Mouse (Mus musculus) right cerebral cortex, postnatal 25 days (tissue): ENCODE measurements around the gene Pck2.
A peak's percentile ranks its signal among the peaks of the same experiment; 100 is the strongest.

Experiments used
- DNase-seq: peaks from one replicate; pipeline ENCODE4 v3.0.0; 2022

Gene Pck2

DNA sequence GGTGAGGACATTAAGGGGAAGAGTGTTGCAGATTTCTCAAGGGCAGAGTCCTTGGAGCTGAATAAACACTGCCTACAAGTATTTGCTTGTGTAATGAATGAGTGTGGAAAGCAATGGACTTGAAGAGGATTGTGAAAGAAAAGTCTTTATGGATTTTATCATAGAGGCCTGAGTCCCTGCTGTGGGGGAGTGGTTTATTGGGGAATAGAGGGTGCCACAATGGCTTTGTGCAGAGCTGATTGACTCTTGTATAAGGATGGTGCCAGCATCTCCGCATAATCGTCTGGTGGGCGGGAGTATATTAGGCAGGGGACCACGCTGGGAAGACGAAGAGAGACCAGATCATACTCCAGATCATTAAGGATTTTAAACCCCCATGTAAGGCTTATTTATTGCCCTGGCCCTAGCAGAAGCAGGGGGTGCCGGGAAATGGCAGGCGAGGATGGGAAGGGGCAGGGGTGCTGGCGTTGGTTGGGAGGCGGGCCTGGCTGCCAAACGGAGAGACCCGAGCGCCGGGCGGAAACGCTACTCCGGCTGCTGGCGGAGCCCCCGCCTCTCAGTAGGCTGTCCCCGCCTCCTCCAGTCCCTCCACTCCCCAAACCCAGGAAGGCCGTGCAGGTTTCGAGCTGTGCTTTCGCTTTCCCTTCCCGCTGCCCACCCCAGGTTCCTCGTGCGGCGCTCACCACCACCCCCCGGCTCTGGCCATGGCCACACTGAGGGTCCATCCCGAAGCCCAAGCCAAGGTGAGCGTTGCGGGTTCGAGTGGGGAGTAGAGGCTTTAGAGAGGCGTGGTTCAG, 38.0 kb downstream of the Pck2 start, which contains the start of gene Psme1:
TSS of gene Psme1 (plus strand) at position 253 of the 797 bp plus-strand sequence.
- peak; percentile 77 for DNase-seq

DNA sequence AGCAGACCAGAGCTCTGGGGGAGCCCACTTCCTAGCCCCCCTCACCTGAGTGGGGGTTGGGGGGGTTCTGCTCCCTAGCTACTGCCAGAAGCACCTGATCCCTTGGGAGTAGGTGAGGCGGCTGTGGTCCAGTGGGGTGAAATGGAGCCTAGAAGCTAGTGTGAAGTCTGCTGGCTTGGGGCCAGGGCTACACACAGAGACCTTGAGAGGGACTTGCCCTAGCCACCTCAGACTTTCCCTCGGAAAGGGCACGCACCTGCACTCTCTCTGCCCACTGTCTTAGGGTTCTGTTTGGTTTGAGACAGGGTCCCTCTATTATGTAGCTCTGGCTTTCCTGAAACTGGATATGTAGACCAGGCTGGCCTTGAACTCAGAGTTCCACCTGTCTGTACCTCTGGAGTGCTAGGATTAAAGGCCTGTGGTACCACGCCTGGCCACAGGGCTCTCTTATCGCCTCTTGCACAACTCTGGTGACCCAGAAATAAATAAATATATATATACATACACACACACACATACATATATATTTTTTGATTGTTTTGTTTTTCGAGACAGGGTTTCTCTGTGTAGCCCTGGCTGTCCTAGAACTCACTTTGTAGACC, 38.7 kb downstream of the Pck2 start:
- no peak for DNase-seq

- DNase-seq = no peak
Observed at GRCm38 (mm10) chr14:55579511-55580496, 39.7 kb downstream of the Pck2 start.

- DNase-seq = no peak
Observed at GRCm38 (mm10) chr14:55580731-55581130, 40.7 kb downstream of the Pck2 start.

DNA sequence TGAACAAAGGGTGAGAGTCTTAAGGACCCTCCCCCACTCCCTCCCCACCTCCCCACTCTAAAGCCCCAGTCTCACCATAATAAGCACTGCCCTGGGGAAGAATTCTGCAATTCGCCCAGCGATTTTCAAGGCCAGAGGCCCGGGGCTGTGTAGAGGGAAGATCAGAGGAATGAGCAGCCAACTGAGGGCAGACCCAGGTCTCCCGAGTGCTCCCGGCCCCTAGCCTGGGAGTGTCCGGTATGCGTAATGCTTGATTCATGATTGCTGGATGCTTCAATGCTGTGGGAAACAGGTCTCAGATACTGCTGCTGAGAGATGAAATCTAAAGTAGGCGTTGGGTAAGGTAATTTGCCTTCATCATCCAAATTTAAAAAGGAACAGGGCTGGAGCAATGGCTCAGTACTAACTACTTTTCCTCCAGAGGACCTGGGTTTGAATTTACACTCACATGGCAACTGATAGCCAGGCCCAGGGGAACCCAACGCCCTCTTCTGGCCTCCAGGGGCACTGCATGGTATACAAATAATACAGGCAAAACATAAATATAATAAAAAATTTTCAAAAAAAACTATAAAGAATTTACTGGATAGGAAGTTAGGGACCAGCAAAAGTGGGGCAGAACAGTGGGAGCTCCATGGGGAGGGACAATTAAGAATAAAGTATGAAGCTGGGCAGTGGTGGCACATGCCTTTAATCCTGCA, 42.1 kb downstream of the Pck2 start:
- no peak for DNase-seq

DNA sequence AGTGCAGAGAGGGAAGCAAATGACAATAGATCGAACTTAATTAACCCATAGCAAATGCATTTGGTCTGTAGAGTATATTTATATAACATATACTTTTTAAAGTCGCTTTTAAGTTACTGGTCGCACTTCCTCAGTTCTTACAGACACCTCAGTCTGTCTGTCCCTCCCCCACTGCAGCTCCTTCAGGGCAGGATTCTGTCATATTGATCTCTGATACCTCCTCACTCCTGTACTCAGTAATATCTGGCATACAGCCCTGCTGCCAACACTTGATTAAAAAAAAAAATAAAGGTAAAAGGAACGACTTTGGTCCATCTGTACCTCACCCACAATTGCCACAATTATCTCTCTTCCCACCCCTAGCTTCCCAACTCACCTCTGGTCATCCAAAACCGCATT, 44.2 kb downstream of the Pck2 start:
- DNase-seq = no peak

DNA sequence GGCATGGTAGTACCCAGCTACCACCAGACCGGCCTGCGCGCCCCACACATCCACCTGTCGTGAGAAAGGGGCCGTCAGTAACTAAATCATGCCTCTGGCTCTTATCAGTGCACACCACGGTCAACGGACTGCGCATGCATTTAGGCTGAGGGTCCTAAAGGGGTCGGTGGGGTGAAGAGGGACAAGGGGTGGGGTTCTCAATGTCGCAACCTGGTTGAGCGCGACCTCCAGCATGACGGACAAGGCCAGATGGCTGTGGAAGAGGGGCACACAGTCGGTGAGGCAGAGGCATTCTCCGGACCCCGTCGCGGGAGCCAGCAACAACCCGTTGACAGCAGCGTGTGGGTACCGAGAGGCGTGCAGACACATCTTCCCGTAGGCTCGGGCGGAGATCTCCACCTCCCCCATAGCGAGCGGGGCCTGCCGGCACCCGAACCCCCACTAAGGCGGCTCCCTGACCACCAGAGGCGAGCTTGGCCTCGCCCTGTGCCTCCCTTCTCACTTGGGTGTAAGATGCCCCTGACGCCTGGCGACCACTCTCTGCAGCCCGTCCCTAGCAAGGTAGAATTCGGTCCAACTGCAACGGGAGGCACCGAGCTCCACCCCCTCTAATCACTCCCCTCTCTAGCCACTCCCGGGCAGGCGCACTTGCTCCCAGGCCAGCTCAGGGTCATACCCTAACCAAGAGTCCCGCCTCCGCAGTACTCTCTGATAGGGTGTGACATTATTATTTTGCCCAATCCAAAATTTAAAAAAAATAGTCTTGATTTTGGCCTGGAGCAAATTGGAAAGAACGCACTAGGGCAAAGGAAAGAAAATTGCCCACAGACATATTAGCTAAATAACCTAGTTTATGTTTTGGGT, 44.9 kb downstream of the Pck2 start, which contains the start of gene Emc9:
TSS of gene Emc9 (minus strand) at position 601 of the 864 bp plus-strand sequence.
- DNase-seq = peak; percentile 69

GRCm38 (mm10) chr14:55585566-55585960, 45.5 kb downstream of the Pck2 start:
- no peak for DNase-seq

- DNase-seq = no peak
Observed at GRCm38 (mm10) chr14:55586149-55586548, 46.1 kb downstream of the Pck2 start.

- no peak for DNase-seq
Observed at GRCm38 (mm10) chr14:55589271-55589670, 49.2 kb downstream of the Pck2 start.

DNA sequence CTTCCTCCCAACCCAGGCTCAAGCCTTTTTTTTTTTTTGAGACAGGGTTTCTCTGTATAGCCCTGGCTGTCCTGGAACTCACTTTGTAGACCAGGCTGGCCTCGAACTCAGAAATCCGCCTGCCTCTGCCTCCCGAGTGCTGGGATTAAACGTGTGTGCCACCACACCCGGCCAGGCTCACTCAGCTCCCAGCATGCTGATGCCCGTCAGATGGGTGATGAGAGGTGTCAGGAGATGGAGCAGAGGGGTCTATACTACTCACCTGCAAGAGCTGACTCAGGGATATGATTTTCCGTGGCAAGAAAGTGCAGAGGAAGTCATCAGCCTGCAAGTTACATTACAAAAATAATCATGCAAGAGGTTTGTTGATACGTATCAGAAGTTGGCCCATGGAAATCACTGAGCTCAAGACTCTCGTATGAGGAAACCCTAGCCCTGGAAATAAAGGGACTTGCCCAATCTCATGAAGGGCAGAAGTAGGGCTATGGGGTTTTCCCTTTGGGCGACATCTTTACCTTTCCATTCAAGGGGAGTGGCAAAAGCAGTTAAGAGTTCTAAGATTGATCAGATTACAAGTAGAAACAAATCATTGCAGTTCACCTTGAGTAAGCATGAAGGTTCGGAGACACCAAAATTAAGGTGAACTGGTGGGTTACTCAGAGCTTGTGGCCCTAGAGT, 49.8 kb downstream of the Pck2 start:
- no peak for DNase-seq

- peak; percentile 89 for DNase-seq
Observed at GRCm38 (mm10) chr14:55590748-55591330, 50.8 kb downstream of the Pck2 start, which contains the start of gene Psme2. Gene Psme2 (minus strand): TSS chr14:55591113.

GRCm38 (mm10) chr14:55591331-55591891, 51.3 kb downstream of the Pck2 start, which contains the start of gene Rnf31:
Gene Rnf31 (plus strand): TSS chr14:55591708.
- DNase-seq = peak; percentile 92

GRCm38 (mm10) chr14:55592226-55592625, 52.2 kb downstream of the Pck2 start:
- DNase-seq = no peak

DNA sequence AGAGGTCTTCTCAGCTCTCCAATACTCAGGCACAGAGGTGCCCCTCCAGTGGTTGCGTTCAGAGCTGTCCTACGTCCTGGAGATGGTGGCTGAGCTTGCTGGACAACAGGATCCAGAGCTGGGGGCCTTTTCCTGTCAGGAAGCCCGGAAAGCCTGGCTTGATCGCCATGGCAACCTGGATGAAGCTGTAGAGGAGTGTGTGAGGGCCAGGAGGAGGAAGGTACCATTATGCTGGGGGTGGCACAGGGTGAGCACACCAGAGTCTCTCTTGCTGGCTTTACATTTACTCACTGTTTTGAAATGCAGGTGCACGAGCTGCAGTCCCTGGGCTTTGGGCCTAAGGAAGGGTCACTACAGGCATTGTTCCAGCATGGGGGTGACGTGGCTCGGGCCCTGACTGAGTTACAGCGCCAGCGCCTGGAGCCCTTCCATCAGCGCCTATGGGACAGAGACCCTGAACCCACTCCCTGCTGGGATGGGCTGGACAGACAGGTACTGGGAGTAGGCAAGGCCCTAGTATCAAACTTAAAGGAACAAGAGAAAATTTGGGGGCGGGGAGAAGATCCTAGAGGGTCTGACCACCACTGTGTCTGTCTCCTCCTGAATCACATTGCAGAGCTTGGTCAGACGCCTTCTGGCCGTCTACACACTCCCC, 56.1 kb downstream of the Pck2 start:
- no peak for DNase-seq

DNA sequence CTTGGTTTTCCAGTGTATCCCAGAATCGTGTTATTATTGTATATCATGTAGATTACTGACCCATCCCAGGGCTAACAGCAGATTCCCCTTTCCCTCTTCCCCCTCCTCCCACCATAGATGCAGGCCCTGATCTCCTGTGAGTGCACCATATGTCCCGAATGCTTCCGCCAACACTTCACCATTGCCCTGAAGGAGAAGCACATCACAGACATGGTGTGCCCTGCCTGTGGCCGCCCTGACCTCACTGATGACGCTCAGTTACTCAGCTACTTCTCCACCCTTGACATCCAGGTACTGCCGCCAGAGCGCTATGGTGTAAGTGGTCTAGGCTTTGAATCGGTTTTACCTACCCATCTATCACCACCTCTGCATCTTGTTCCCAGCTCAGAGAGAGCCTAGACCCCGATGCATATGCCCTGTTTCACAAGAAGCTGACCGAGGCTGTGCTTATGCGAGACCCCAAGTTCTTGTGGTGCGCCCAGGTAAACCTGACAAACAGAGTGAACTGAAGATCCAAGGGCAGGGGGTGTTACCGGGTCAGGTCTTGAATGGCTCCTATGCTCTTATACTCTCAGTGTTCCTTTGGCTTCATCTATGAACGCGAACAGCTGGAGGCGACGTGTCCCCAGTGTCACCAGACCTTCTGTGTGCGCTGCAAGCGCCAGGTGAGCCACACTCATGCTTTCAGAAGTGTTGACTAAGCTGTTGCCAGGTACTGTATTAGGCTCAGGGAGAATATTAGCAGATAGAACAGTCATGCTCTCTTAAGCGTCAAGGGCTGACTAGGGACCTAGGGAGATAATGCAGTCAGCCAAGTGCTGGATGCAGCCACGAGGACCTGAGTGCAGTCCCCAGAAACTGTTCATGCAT, 58.7 kb downstream of the Pck2 start:
- no peak for DNase-seq
